Mouse (Mus musculus) kidney, postnatal 36 days (tissue): ENCODE results near the gene Tlr7.
"Not testable (repeated sequence)": the region's sequence is repeated elsewhere in the genome, so short reads cannot be mapped to it uniquely, and the experiment has no call there.

Experiments
- DNase-seq, 2 experiments: peaks; one replicate each; pipeline ENCODE4 v3.0.0; 2021 to 2022; ENCODE audit warnings: mixed read lengths in 2 of 2

The Tlr7 gene

GRCm38 (mm10) chrX:167330399-167330798 is at the start of gene Tlr7:
Tlr7 (minus strand) TSS chrX:167330558.
- no peak for DNase-seq

GRCm38 (mm10) chrX:167380073-167380472 is 49.7 kb upstream of the Tlr7 start:
- no peak for DNase-seq

DNA sequence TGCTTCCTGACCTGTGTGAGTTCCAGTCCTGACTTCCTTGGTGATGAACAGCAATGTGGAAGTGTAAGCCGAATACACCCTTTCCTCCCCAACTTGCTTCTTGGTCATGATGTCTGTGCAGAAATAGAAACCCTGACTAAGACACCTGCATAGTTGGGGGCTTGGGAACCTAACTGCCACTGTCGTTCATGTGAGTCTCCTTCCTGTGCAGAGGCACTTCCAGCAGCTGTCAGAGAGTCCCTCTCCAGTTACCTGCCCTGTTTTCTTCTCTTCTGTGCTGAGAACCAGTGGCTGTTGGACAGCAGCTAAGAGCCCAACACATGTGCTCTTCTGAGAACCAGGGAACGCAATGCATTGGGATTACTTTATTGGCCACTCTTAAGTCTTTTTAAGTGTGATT is 30.9 kb upstream of the Tlr7 start:
- DNase-seq, result not testable (repeated sequence)

- DNase-seq, result no peak
Observed at GRCm38 (mm10) chrX:167359704-167360103, 29.3 kb upstream of the Tlr7 start.

- peak in 1 of 2 experiments; percentile 35 for DNase-seq
Observed at GRCm38 (mm10) chrX:167357415-167357814, 27.1 kb upstream of the Tlr7 start.

- no peak for DNase-seq
Observed at GRCm38 (mm10) chrX:167355965-167356364, 25.6 kb upstream of the Tlr7 start.

- DNase-seq, result no peak
Observed at GRCm38 (mm10) chrX:167353617-167354016, 23.3 kb upstream of the Tlr7 start.

DNA sequence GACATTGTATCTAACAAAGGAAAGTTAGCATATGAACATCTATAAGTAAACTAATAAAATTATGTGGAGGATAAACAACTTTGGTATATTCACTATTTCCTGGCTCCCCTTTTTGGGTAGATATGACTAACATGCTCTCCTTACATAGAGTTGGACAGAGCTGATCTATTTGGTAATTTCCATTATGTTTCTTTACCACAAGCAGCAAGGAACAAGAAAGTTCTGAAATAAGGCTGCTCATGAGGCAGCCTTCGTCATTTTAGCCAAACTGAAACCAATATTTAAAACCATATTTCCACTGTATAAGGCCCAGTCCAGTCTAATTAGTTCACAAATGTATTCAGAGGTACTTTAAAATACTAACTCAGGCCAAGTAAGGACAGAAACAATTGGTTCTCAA is 16.1 kb upstream of the Tlr7 start:
- no peak for DNase-seq

GRCm38 (mm10) chrX:167344356-167344755 is 14.0 kb upstream of the Tlr7 start:
- DNase-seq, result peak; percentile 59 to 73

DNA sequence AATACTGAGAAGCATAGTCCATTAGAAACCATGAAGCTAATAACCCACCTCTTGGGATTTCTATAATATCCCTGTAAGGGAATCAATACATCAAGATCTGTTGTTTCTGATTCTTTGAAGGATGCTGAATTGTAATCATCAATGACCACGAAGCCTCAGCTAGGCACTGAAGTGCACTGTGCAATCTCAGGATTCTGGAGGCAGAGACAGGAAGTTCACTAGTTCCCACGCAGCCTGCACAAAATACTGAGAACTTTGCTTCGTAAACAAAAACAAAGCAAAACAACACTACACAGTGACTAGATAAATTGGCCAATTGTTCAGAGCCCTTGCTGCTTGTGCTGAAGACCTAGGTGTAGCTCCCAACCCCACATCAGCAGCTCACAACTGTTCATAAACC is 11.5 kb upstream of the Tlr7 start:
- DNase-seq, result no peak

- DNase-seq, result no peak
Observed at GRCm38 (mm10) chrX:167340190-167340589, 9.8 kb upstream of the Tlr7 start.

- no peak for DNase-seq
Observed at GRCm38 (mm10) chrX:167337990-167338389, 7.6 kb upstream of the Tlr7 start.

DNA sequence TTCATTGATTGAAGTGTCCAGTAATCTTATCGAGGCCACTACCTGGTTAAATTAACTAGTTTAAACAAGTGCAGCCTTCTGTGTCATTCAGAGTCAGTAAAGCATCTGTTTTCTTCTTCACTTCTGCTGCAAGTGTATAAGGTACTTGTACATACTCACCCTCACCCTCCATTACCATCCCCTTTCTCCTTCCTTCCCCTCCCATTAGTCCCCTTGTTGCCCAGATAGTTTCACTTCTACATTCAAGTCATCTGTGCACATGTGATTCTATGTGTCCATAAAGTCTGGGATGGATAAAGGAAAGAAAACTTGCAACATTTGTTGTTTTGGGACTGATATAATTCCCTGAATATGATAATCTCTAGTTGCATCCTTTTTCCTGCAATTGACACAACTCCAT is 4.2 kb upstream of the Tlr7 start:
- no peak for DNase-seq

DNA sequence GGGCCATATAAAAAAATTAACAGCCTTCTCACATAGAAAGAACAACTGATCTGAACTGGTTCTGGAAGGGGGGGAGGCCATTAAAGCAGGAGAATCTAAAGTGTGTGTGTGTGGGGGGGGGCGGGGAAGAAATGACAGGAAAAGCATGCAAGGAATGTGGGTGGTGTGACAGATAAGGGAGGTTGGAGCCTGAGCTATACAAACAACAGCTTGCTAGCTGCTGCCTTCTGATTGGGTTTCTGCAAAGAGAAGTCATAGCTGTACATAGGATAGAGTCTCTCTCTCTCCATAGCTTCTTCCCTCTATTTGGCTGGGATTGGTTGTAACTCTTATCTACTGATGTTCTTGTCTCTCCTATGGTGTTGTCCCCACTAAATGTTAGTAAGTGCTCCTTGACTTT is 2.2 kb upstream of the Tlr7 start:
- peak in 1 of 2 experiments; percentile 9 for DNase-seq

DNA sequence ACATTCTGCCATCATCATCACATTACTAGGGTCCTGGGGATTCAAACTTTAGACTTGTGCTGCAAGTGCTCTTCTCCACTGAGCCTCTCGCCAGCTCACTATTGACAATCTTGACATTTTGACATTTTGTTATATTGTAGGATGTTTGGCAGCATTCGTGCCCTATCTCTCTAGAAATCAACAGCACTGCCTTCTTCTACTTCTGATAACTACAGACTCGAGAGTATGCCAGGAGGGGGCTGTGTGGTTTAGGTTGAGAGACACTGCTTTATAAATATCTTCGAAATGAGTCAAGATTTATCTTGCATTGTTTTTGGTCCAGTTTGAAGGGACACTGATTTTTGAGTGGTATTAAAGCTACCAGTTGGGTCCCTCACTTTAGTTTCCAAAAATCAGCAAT is 635 bp upstream of the Tlr7 start:
- DNase-seq, result no peak

GRCm38 (mm10) chrX:167329620-167330019 is 738 bp downstream of the Tlr7 start:
- no peak for DNase-seq

GRCm38 (mm10) chrX:167329098-167329497 is 1.3 kb downstream of the Tlr7 start:
- DNase-seq, result peak; percentile 6 to 21

GRCm38 (mm10) chrX:167328519-167328918 is 1.8 kb downstream of the Tlr7 start:
- no peak for DNase-seq

DNA sequence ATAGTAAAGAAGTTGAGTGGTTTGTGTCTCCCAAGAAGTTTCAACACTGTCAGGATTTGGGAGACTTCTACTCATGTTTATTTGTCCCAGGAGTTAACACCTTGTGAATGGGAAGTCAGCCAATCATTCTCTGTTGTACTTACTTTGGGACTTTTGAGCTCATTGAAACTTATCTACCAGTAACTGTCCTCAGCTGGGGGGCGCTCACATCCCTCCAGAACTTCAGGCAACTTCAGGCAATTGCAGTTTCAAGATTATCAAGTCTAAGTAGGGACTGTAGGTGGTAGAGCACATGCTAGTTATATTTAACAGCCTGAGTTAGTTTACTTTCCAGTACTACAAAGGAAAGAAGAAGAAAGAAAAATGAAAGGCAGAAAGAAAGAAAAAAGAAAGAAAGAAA is 6.6 kb downstream of the Tlr7 start:
- DNase-seq, result no peak

DNA sequence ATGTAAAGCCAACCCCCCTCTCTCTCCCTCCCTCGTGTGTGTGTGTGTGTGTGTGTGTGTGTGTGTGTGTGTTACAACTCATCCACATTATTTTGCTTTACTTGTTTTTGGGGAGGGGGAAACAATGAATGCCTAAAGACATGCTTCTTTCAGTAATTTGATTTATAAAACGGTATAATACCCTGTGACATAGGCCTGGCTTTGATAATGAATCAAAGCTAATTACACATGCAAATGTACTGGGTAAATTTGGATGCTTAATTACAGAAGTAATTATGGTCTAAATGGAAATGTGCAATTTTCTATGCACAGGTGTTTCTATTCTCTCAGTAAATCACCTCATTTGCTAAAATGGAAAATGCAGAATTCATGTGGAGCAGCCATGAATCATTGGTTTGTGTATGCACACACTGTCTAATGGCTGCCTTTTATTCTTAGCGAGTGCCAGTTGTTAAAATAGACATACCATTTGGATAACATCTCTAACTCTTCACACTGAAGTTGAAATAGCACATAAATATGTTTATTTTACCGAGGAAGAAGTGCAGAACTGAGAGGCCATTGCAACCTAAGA is 9.0 kb downstream of the Tlr7 start:
- DNase-seq, result no peak

GRCm38 (mm10) chrX:167318819-167319396 is 11.4 kb downstream of the Tlr7 start:
- no peak for DNase-seq

DNA sequence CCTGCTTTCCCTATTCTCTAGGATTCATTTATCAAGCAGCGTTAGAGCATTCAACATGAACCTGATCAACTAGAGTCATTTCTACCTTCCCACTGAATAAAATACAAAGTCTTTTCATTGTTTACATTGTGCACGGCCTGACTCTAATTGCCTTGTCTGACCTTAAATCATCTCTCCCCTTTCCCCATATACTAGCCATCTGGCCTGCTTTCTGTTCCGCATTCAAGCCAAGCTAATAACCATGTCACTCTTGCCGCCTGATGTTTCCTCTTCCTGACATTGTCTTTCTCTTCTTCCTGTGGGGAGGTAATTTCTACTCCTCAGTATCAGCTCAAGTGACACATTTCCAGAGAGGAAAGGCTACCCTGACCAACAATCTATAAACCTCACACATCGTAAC is 14.6 kb downstream of the Tlr7 start:
- no peak for DNase-seq

- no peak for DNase-seq
Observed at GRCm38 (mm10) chrX:167315093-167315726, 15.1 kb downstream of the Tlr7 start.

GRCm38 (mm10) chrX:167302061-167302460 is 28.3 kb downstream of the Tlr7 start:
- not testable (repeated sequence) for DNase-seq

DNA sequence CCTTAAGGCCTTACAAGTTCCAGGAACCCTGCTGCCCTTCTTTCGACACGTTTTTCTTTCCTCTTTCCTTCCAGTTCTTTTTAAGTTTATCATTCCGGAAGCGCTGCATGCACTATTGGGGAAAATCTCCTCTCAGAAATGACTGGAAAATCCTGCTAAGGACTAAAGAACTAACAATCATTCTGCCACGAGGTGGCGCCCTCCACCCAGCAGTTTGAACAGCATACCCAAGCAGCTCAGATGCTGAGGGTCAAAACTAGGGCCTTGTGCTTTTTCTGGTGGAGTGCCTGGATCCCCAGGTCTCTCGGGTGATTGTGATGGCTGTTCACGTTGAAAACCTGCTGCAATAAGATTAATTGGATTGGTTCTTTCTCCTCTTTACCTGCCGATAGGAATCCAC is 53.4 kb downstream of the Tlr7 start:
- DNase-seq, result peak; percentile 54 to 82
